Mouse (Mus musculus) B cell, adult (primary cell): ENCODE results near the gene Reg2. TPM values are rescaled to one million over a fixed set of nuclear protein-coding genes. Genes with fewer than 3 reads are reported as not detected.

Experiments used
- total RNA-seq: library from RNA; stranded (reverse); gene quantifications from 4 replicates; pipeline ENCODE4 v1.2.4, GENCODE M21; 2023; ENCODE audit not compliant: inconsistent age

The Reg2 gene
- not detected in 4 replicates for total RNA-seq

DNA sequence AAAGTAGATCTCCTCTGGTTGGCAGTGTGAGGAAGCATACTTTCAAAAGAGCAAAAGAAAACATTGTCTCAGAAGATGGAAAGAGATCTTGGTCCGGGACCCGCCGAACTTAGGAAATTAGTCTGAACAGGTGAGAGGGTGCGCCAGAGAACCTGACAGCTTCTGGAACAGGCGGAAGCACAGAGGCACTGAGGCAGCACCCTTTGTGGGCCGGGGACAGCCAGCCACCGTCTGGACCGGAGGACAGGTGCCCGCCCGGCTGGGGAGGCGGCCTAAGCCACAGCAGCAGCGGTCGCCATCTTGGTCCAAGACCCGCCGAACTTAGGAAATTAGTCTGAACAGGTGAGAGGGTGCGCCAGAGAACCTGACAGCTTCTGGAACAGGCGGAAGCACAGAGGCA is at the start of gene Reg2:
Gene Reg2, plus strand, starts transcription at position 301 of the 400 bp plus-strand sequence.

DNA sequence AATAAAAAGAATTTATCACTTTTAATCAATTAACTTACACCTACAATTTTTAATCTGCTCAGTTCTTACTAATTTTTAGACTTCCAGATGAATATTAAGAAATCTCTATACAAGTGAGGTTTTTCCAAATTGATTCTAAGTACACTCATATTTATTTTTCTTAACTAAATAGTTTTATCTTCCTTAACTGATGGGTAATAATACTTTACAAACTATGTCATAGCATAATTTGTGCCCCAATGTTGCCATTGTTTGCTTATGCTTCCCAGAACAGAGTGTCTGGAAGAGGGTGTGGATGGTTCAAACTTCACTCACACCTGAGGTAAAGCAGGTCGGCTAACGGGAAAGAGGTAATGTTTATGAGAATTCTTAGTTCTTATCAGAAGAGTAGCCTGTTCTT is 25.1 kb upstream of the Reg2 start, which contains the start of gene Reg3b:
Gene Reg3b, plus strand, starts transcription at position 301 of the 400 bp plus-strand sequence.

DNA sequence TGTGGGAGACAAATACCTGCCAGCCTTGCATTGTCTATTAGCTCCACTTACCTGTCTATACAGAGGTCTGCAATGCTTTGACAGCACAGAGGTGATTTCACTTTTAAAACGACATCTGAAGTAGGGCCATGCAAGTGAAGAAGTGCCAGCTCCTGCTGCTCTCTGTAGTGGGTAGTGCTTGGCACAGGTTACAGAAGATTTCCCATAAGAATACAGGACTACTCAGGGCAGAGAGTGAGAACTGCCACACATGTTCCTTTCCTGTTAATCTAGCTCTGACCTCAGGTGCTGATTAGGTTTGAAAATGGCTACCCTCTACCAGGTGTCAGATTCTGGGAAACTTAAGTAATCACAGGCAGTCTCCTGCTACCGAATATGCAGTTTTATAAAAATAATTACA is 16.7 kb upstream of the Reg2 start, which contains the start of gene Reg3d:
Gene Reg3d, minus strand, starts transcription at position 101 of the 400 bp plus-strand sequence.

DNA sequence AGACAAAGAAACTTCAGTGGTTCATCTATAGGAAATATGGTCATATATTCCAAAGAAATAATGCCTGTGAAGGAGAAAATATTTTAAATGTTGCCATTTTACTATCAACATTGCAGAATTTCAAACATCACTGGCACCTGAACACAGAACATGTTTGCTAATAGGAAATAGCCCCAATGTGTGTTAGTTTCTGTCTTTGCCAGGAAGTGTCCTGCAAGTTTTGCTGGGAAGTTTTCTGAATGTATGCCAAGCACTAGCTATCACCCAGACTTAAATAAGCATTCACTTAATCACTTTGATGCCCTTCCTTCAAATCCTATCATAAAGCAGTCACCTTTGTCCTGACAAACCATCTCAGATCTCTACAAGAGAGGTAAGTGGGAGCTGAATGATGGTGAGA is 15.0 kb upstream of the Reg2 start, which contains the start of gene Reg3a:
Gene Reg3a, plus strand, starts transcription at position 301 of the 400 bp plus-strand sequence.

DNA sequence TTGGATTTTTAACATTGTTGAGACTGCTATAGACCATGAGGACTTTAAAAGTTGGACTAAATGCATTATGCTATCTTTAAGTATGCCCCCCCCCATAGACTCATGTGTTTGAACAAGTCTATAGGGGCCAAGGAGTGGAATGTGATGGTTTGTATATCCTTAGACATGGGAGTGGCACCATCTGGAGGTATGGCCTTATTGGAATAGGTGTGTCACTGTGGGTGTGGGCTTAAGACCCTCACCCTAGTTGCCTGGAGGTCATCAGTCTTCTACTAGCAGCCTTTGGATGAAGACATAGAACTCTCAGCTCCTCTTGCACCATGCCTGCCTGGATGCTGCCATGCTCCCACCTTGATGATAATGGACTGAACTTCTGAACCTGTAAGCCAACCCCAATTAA is 27.0 kb downstream of the Reg2 start, which contains the start of gene Reg1:
Gene Reg1, plus strand, starts transcription at position 301 of the 400 bp plus-strand sequence.

Other genes with a start within 250 kb of the Reg2 start
- not detected in 4 replicates for gene Reg3b, start 25.0 kb upstream of the Reg2 start, total RNA-seq
- gene Reg3d, start 16.8 kb upstream of the Reg2 start, total RNA-seq: not detected in 4 replicates
- not detected in 4 replicates for gene Reg3a, start 14.9 kb upstream of the Reg2 start, total RNA-seq
- gene Reg1, start 27.1 kb downstream of the Reg2 start, total RNA-seq: 0.71 TPM in 1 of 4 replicates, not detected in the others
- gene Reg3g, start 73.2 kb downstream of the Reg2 start, total RNA-seq: not detected in 4 replicates